Mouse (Mus musculus) ES-E14 (cell line): ENCODE measurements around the gene Zkscan7. TPM values are rescaled to one million over a fixed set of nuclear protein-coding genes. Genes with fewer than 3 reads are reported as not detected.

Experiments
- DNase-seq: peaks from one replicate; pipeline ENCODE4 v3.0.0-alpha.2; 2013; ENCODE audit warnings: low read depth, low spot score
- H3K27ac ChIP-seq: 2 replicates; pipeline ENCODE4 v1.5.1; 2012; ENCODE audit warnings: low read depth, mild to moderate bottlenecking, low read length, moderate library complexity, mixed read lengths; ENCODE audit not compliant: poor library complexity, insufficient read depth, severe bottlenecking
- H3K36me3 ChIP-seq: 2 replicates; pipeline ENCODE4 v1.6.1; 2012; ENCODE audit warnings: mild to moderate bottlenecking, low read length, moderate library complexity, mixed read lengths; ENCODE audit not compliant: control insufficient read depth, poor library complexity, insufficient read depth, severe bottlenecking
- H3K4me1 ChIP-seq, 2 experiments: fragments of 150-350 bp in 1 of 2; sonication (generic) in 1 of 2; 2 replicates each; pipeline ENCODE4 v1.6.1; 2012; ENCODE audit warnings: low read length in 2 of 2, mild to moderate bottlenecking in 1 of 2, mixed read lengths in 1 of 2; ENCODE audit not compliant: control insufficient read depth in 2 of 2, insufficient read depth in 2 of 2, poor library complexity in 1 of 2
- H3K4me3 ChIP-seq, 2 experiments: fragments of 150-350 bp in 1 of 2; sonication (generic) in 1 of 2; 2 replicates each; pipeline ENCODE4 v1.5.1; 2012; ENCODE audit warnings: low read length in 2 of 2, low read depth in 1 of 2, mild to moderate bottlenecking in 1 of 2, mixed read lengths in 1 of 2; ENCODE audit not compliant: insufficient read depth in 1 of 2, poor library complexity in 1 of 2, severe bottlenecking in 1 of 2
- H3K9ac ChIP-seq: 2 replicates; pipeline ENCODE4 v1.6.1; 2012; ENCODE audit warnings: low read depth, mild to moderate bottlenecking, low read length, mixed read lengths; ENCODE audit not compliant: poor library complexity, insufficient read depth, severe bottlenecking
- H3K9me3 ChIP-seq: fragments of 150-350 bp; sonication (generic); 2 replicates; pipeline ENCODE4 v1.6.1; 2012; ENCODE audit warnings: low read depth, mild to moderate bottlenecking, low read length; ENCODE audit not compliant: control insufficient read depth, insufficient read depth
- CHD2 ChIP-seq: IDR thresholded peaks from 2 replicates; pipeline ENCODE4 v1.6.1; 2014; ENCODE audit warnings: mild to moderate bottlenecking, low read depth, low read length, inconsistent platforms
- HCFC1 ChIP-seq: IDR thresholded peaks from 2 replicates; pipeline ENCODE4 v1.6.1; 2012; ENCODE audit warnings: low read length, inconsistent platforms, borderline replicate concordance; ENCODE audit not compliant: insufficient read depth
- MAFK ChIP-seq: IDR thresholded peaks from 2 replicates; pipeline ENCODE4 v1.6.1; 2014; ENCODE audit warnings: mild to moderate bottlenecking, low read depth, low read length, inconsistent platforms; ENCODE audit not compliant: insufficient read depth
- ZC3H11A ChIP-seq: IDR thresholded peaks from 2 replicates; pipeline ENCODE4 v1.6.1; 2012; ENCODE audit warnings: low read depth, mild to moderate bottlenecking, inconsistent platforms, low read length, borderline replicate concordance
- ZNF384 ChIP-seq: IDR thresholded peaks from 2 replicates; pipeline ENCODE4 v1.6.1; 2012; ENCODE audit warnings: low read depth, low read length, inconsistent platforms
- in situ Hi-C, 2 experiments: fragments of 600-800 bp; cut with MboI; formaldehyde crosslinking; loops; one replicate each; pipeline ENCODE4 v1.15.1; 2025; ENCODE audit warnings: low sequenced_read_pairs in 2 of 2, inconsistent platforms in 1 of 2; ENCODE audit not compliant: unreplicated experiment in 2 of 2
- total RNA-seq: library from RNA; depleted of rRNA; stranded (reverse); fragments of 300-350 nt; gene quantifications from 2 replicates; pipeline ENCODE4 v1.2.3, GENCODE M21; 2012

Zkscan7 gene
- total RNA-seq, 1 experiment = 1.4 TPM

GRCm38 (mm10) chr9:122855617-122856016, 29.9 kb upstream of the Zkscan7 start:
- peaks cover 32% of the 10 kb centered on the region for H3K9me3 ChIP-seq

GRCm38 (mm10) chr9:122856716-122857115, 28.8 kb upstream of the Zkscan7 start:
- TF ChIP-seq ZC3H11A (no peak), HCFC1 (no peak), CHD2 (no peak), MAFK (no peak), ZNF384 (no peak)
- Histone ChIP-seq H3K36me3 (peaks cover 63% of the 10 kb centered on the region), H3K9me3 (peaks cover 41% of the 10 kb centered on the region), H3K4me1 (no peaks in the 10 kb centered on the region), H3K4me3 (no peak overlapping the region), H3K27ac (no peak overlapping the region), H3K9ac (no peak overlapping the region)
- in situ Hi-C loops = no loop called here
- DNase-seq = no peak

More at GRCm38 (mm10) chr9:122855617-122856016, 29.9 kb upstream of the Zkscan7 start:
- no peak overlapping the region for H3K27ac ChIP-seq
- no peak overlapping the region for H3K4me3 ChIP-seq
- H3K36me3 ChIP-seq = peaks cover 56% of the 10 kb centered on the region
- TF ChIP-seq CHD2 (no peak), ZC3H11A (no peak), ZNF384 (no peak), MAFK (no peak), HCFC1 (no peak)
- H3K9ac ChIP-seq = no peak overlapping the region
- no peaks in the 10 kb centered on the region for H3K4me1 ChIP-seq
- DNase-seq = no peak
- in situ Hi-C loops = no loop called here

- no peaks in the 10 kb centered on the region for H3K4me1 ChIP-seq
- no peak overlapping the region for H3K4me3 ChIP-seq
- DNase-seq = no peak
- peaks cover 45% of the 10 kb centered on the region for H3K9me3 ChIP-seq
- in situ Hi-C loops = no loop called here
- H3K9ac ChIP-seq = no peak overlapping the region
- TF ChIP-seq ZNF384 (no peak), HCFC1 (no peak), ZC3H11A (no peak), MAFK (no peak), CHD2 (no peak)
- H3K36me3 ChIP-seq = peaks cover 47% of the 10 kb centered on the region
- H3K27ac ChIP-seq = no peak overlapping the region
Measured at GRCm38 (mm10) chr9:122860752-122861151, 24.7 kb upstream of the Zkscan7 start.

GRCm38 (mm10) chr9:122863731-122864130, 21.8 kb upstream of the Zkscan7 start:
- Histone ChIP-seq H3K9me3 (peaks cover 28% of the 10 kb centered on the region), H3K4me1 (no peaks in the 10 kb centered on the region), H3K4me3 (no peak overlapping the region), H3K27ac (no peak overlapping the region), H3K36me3 (peaks cover 24% of the 10 kb centered on the region), H3K9ac (no peak overlapping the region)
- TF ChIP-seq CHD2 (no peak), ZC3H11A (no peak), HCFC1 (no peak), MAFK (no peak), ZNF384 (no peak)
- DNase-seq = no peak
- in situ Hi-C loops = no loop called here

- TF ChIP-seq MAFK = no peak
- TF ChIP-seq ZC3H11A = no peak
- TF ChIP-seq CHD2 = no peak
- TF ChIP-seq ZNF384 = no peak
- TF ChIP-seq HCFC1 = no peak
- no peak for DNase-seq
- in situ Hi-C loops = no loop called here
- Histone ChIP-seq H3K4me3 (peak overlapping the region; percentile 86 to 90), H3K4me1 (no peaks in the 10 kb centered on the region), H3K36me3 (peaks cover 15% of the 10 kb centered on the region), H3K9me3 (peaks cover 21% of the 10 kb centered on the region), H3K27ac (no peak overlapping the region), H3K9ac (no peak overlapping the region)
Measured at GRCm38 (mm10) chr9:122864848-122865247, 20.6 kb upstream of the Zkscan7 start.
